Mouse (Mus musculus) intestine, embryonic 15.5 days (tissue): ENCODE results near the gene Apoa1. TPM values are rescaled to one million over a fixed set of nuclear protein-coding genes. Genes with fewer than 3 reads are reported as not detected.

Experiments
- ATAC-seq: fragments of 200-750 bp; cut with Nextera tagmentation; 2 replicates; pipeline ENCODE4 v1.8.0; 2017; ENCODE audit warnings: moderate TSS enrichment, moderate library complexity
- H3K27ac ChIP-seq: fragments of 300-500 bp; sonication (generic); 2 replicates; pipeline ENCODE4 v1.5.1; 2015; ENCODE audit warnings: mild to moderate bottlenecking, inconsistent platforms
- H3K27me3 ChIP-seq: fragments of 300-500 bp; sonication (generic); replicated peaks from 2 replicates; pipeline ENCODE4 v1.6.1; 2015; ENCODE audit warnings: inconsistent platforms
- H3K36me3 ChIP-seq: fragments of 300-500 bp; sonication (generic); 2 replicates; pipeline ENCODE4 v1.6.1; 2015; ENCODE audit warnings: inconsistent platforms
- H3K4me1 ChIP-seq: fragments of 300-500 bp; sonication (generic); replicated peaks from 2 replicates; pipeline ENCODE4 v1.6.1; 2015; ENCODE audit warnings: inconsistent platforms
- H3K4me2 ChIP-seq: fragments of 300-500 bp; sonication (generic); replicated peaks from 2 replicates; pipeline ENCODE4 v1.6.1; 2015; ENCODE audit warnings: mild to moderate bottlenecking, inconsistent platforms
- H3K4me3 ChIP-seq: fragments of 300-500 bp; sonication (generic); replicated peaks from 2 replicates; pipeline ENCODE4 v1.5.1; 2015; ENCODE audit warnings: inconsistent platforms
- H3K9ac ChIP-seq: fragments of 300-500 bp; sonication (generic); 2 replicates; pipeline ENCODE4 v1.6.1; 2015; ENCODE audit warnings: inconsistent platforms
- H3K9me3 ChIP-seq: fragments of 300-500 bp; sonication (generic); 2 replicates; pipeline ENCODE4 v1.6.1; 2016; ENCODE audit warnings: inconsistent platforms
- WGBS: fragments of 180-500 bp; shearing (Covaris S2); methylation state at CpG from one replicate; pipeline ENCODE4 v1.1.7; 2015; 5-methylcytosine and 5-hydroxymethylcytosine counted together
- polyA plus RNA-seq: library from polyadenylated mRNA; unstranded; fragments of >200 nt; fragmentation: Nextera tagmentation; extraction: Ambion mirVana; gene quantifications from 2 replicates; pipeline ENCODE4 v1.2.1, GENCODE M21; 2015

Apoa1 gene
- polyA plus RNA-seq, 1 experiment from 2014 or later, result 1,502 TPM

GRCm38 (mm10) chr9:46238850-46239249, 10.5 kb downstream of the Apoa1 start:
- no peak overlapping the region for H3K4me2 ChIP-seq
- no peak overlapping the region for H3K27ac ChIP-seq
- 85% methylated on average over 7 of the region's 7 CpGs for WGBS
- no peak for ATAC-seq
- peaks cover 16% of the 10 kb centered on the region; the same call in 1 of the 2 replicates for H3K4me1 ChIP-seq
- H3K9ac ChIP-seq, result no peak overlapping the region
- H3K27me3 ChIP-seq, result no peaks in the 10 kb centered on the region
- no peaks in the 10 kb centered on the region for H3K9me3 ChIP-seq
- no peak overlapping the region for H3K4me3 ChIP-seq
- H3K36me3 ChIP-seq, result no peaks in the 10 kb centered on the region

DNA sequence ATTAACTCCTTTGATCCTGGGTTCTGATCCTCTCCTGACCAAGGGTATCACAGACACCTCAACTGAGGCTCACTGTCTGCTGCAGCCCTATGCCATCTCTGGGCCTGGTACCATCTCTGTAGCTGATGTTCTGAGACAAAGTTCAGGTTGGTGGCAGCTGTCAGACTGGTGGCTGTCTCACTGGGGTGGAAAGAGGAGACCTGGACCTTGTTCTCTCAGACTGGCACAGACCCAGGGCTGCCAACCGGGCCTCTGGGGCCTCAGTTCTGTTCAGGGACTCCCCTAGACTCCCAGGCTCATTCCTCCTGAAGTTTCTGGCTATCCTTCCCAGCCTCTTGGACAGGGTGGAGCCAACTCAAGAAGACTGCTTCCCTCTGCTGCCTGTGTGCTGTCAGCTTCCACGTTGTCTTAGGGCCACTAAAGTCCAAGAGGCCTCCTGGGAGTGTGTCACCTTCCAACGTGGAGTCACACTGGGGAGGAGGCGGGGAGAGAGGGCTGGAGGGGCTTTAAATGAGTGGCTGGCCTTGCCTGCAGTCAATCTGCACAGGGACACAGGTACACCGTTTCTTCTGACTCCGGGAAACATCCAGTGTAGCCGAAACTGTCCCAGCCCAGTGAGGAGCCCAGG, 12.3 kb downstream of the Apoa1 start, which contains the start of gene Apoa4:
Gene Apoa4, plus strand, starts transcription at position 171 of the 628 bp plus-strand sequence.
- Histone ChIP-seq H3K9ac (0 out of 2 replicates have a peak within 1 kb of the TSS, but pooled peaks have one; percentile 26), H3K4me2 (peak within 1 kb of the TSS; percentile 9; the same call in 1 of the 2 replicates), H3K9me3 (no peaks in the 10 kb centered on the region), H3K27me3 (no peaks in the 10 kb centered on the region), H3K4me1 (peaks cover 12% of the 10 kb centered on the region; the same call in 1 of the 2 replicates), H3K27ac (peak within 1 kb of the TSS; percentile 67), H3K36me3 (no peaks in the 10 kb centered on the region), H3K4me3 (peak within 1 kb of the TSS; percentile 14)
- ATAC-seq, result peak; percentile 30
- 51% methylated on average over 7 of the region's 7 CpGs for WGBS

DNA sequence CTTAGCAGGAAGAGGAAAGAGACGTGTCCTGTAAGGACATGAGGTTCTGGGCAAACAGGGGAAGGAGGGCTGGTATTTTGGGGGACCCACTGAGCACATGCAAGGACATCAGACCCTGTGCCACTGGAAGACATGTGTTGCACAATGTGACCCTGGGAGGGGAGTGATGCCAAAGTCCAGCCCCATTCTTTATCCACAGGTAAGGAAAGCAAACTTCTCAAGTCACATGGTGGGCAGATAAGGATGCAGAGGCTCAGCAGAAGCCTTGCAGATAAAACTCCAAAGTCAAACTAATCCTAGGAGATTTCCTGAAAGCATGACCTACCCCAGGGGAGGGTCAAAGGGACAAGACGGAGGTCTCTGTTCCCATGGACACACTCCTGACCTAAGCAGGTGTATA, 13.4 kb downstream of the Apoa1 start:
- Histone ChIP-seq H3K27me3 (no peaks in the 10 kb centered on the region), H3K4me2 (peak overlapping the region; percentile 9; the same call in 1 of the 2 replicates), H3K4me3 (peak overlapping the region; percentile 14; the same call in 1 of the 2 replicates), H3K9me3 (no peaks in the 10 kb centered on the region), H3K36me3 (no peaks in the 10 kb centered on the region), H3K9ac (no peak overlapping the region), H3K4me1 (peaks cover 12% of the 10 kb centered on the region; the same call in 1 of the 2 replicates), H3K27ac (peak overlapping the region; percentile 67; the same call in 1 of the 2 replicates)
- ATAC-seq, result peak; percentile 80
- WGBS, result 54% methylated on average over 2 of the region's 2 CpGs

GRCm38 (mm10) chr9:46243122-46243521, 14.7 kb downstream of the Apoa1 start:
- Histone ChIP-seq H3K27ac (0 out of 2 replicates have a peak overlapping the region, but pooled peaks have one; percentile 13), H3K9ac (no peak overlapping the region), H3K9me3 (no peaks in the 10 kb centered on the region), H3K36me3 (no peaks in the 10 kb centered on the region), H3K4me1 (peaks cover 12% of the 10 kb centered on the region; the same call in 1 of the 2 replicates), H3K4me2 (no peak overlapping the region; the same call in 1 of the 2 replicates), H3K27me3 (no peaks in the 10 kb centered on the region), H3K4me3 (no peak overlapping the region)
- WGBS, result 55% methylated on average over 4 of the region's 4 CpGs
- no peak for ATAC-seq

GRCm38 (mm10) chr9:46243584-46243983, 15.2 kb downstream of the Apoa1 start:
- no peak overlapping the region for H3K4me3 ChIP-seq
- no peak for ATAC-seq
- peaks cover 12% of the 10 kb centered on the region; the same call in 1 of the 2 replicates for H3K4me1 ChIP-seq
- no peak overlapping the region for H3K9ac ChIP-seq
- 45% methylated on average over 8 of the region's 8 CpGs for WGBS
- H3K9me3 ChIP-seq, result no peaks in the 10 kb centered on the region
- H3K27me3 ChIP-seq, result no peaks in the 10 kb centered on the region
- no peak overlapping the region for H3K27ac ChIP-seq
- no peak overlapping the region; the same call in 1 of the 2 replicates for H3K4me2 ChIP-seq
- no peaks in the 10 kb centered on the region for H3K36me3 ChIP-seq

GRCm38 (mm10) chr9:46246752-46247324, 18.5 kb downstream of the Apoa1 start:
- 18% methylated on average over 11 of the region's 11 CpGs for WGBS
- Histone ChIP-seq H3K27ac (no peak overlapping the region), H3K4me3 (no peak overlapping the region), H3K9me3 (no peaks in the 10 kb centered on the region), H3K4me2 (no peak overlapping the region), H3K36me3 (no peaks in the 10 kb centered on the region), H3K9ac (no peak overlapping the region), H3K4me1 (no peaks in the 10 kb centered on the region), H3K27me3 (no peaks in the 10 kb centered on the region)
- ATAC-seq, result peak; percentile 50; the same call in 1 of the 2 replicates

GRCm38 (mm10) chr9:46256177-46256576, 27.8 kb downstream of the Apoa1 start:
- WGBS, result 85% methylated on average over 7 of the region's 7 CpGs
- no peak overlapping the region for H3K4me3 ChIP-seq
- H3K36me3 ChIP-seq, result no peaks in the 10 kb centered on the region
- H3K9me3 ChIP-seq, result no peaks in the 10 kb centered on the region
- H3K9ac ChIP-seq, result no peak overlapping the region
- no peak for ATAC-seq
- no peaks in the 10 kb centered on the region for H3K4me1 ChIP-seq
- no peaks in the 10 kb centered on the region for H3K27me3 ChIP-seq
- no peak overlapping the region for H3K4me2 ChIP-seq
- no peak overlapping the region for H3K27ac ChIP-seq

DNA sequence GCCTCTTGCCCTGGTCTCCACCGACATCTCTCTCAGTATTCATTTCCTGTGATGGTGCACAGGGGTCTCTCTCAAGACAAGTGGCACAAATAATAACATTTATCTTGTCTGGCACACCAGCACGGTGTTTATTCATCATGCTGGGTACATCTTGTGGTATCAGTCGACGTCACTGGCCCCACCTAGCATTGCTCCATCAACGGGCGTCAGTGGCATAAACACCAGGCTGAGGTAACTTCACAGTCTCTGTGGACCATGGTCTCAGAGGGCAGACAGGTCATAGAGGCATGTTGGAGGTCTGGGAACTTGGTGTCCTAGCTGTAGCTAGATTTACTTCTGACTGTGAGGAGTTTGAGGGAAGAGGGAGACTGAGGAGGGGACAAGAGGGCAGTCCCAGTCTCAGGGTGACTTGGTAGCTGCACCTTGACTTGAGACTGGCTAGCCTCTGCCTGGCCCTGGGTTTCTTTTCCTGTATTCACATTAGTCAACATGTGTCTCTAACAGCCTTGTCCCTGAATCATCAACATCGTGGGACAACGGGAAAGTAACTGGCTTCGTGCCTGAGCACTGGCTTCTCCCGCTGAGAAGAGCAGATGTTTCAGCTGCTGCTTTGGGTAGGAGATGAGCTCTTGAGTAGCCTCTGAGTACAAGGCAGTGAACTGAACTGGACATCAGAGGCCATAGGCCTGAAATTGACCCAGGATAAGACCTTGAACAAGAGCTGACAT, 28.4 kb downstream of the Apoa1 start:
- H3K27me3 ChIP-seq, result no peaks in the 10 kb centered on the region
- WGBS, result 79% methylated on average over 10 of the region's 10 CpGs
- no peak overlapping the region for H3K4me2 ChIP-seq
- H3K36me3 ChIP-seq, result no peaks in the 10 kb centered on the region
- no peak for ATAC-seq
- H3K4me3 ChIP-seq, result no peak overlapping the region
- no peaks in the 10 kb centered on the region for H3K9me3 ChIP-seq
- no peak overlapping the region for H3K27ac ChIP-seq
- H3K9ac ChIP-seq, result no peak overlapping the region
- no peaks in the 10 kb centered on the region for H3K4me1 ChIP-seq

DNA sequence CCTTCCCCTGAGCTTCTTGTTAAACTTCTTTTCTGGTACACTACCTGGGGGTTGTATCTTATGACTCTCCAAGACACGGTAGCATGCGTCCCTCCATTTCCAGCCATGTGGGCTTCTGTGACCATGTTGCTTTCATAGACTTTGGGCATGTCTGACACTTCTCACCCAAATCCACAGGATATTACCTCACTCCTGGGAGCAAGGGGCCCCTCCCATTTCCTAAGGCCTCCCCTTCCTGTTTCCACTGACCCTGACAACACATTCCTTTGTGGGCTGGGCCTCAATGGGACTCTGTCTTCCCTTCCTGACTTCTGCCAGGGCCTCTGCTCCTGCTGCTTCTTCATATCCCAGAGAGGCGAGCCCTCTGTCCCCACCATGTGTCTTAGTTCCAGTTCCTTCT, 29.2 kb downstream of the Apoa1 start:
- Histone ChIP-seq H3K9ac (no peak overlapping the region), H3K36me3 (no peaks in the 10 kb centered on the region), H3K4me1 (no peaks in the 10 kb centered on the region), H3K27ac (no peak overlapping the region), H3K9me3 (no peaks in the 10 kb centered on the region), H3K4me2 (no peak overlapping the region), H3K4me3 (no peak overlapping the region), H3K27me3 (no peaks in the 10 kb centered on the region)
- ATAC-seq, result 0 out of 2 replicates have a peak, but pooled peaks have one; percentile 28
- WGBS, result 84% methylated on average over 3 of the region's 3 CpGs

DNA sequence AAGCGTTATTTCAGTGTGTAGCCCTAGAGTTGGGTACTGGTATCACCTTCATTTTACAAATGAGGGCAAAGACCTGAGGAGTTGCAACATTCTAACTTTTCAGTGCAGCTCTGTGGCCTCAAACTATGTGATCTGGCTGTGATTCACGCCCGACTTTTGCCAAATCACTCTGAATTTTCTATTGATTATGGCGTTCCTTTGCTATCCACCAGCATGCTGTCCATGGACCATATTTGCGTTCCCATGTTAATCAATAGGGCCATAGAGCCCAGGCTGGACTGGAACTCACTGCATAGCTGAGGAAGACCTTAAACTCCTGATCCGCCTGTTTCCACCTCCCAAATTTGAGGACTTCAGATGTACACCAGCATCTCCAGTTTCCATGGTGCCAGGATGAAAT, 30.7 kb downstream of the Apoa1 start:
- WGBS, result 87% methylated on average over 6 of the region's 6 CpGs
- no peak for ATAC-seq
- no peak overlapping the region for H3K4me2 ChIP-seq

GRCm38 (mm10) chr9:46261131-46261530, 32.8 kb downstream of the Apoa1 start:
- H3K4me2 ChIP-seq, result no peak overlapping the region
- no peak overlapping the region for H3K27ac ChIP-seq
- no peaks in the 10 kb centered on the region for H3K36me3 ChIP-seq
- H3K9me3 ChIP-seq, result no peaks in the 10 kb centered on the region
- no peak overlapping the region for H3K9ac ChIP-seq
- no peak for ATAC-seq
- no peak overlapping the region for H3K4me3 ChIP-seq
- 83% methylated on average over 7 of the region's 7 CpGs for WGBS
- H3K4me1 ChIP-seq, result no peaks in the 10 kb centered on the region
- no peaks in the 10 kb centered on the region for H3K27me3 ChIP-seq

More for the DNA sequence above, 30.7 kb downstream of the Apoa1 start:
- no peaks in the 10 kb centered on the region for H3K9me3 ChIP-seq
- no peaks in the 10 kb centered on the region for H3K4me1 ChIP-seq
- H3K27me3 ChIP-seq, result no peaks in the 10 kb centered on the region
- no peaks in the 10 kb centered on the region for H3K36me3 ChIP-seq
- H3K27ac ChIP-seq, result no peak overlapping the region
- H3K9ac ChIP-seq, result no peak overlapping the region
- no peak overlapping the region for H3K4me3 ChIP-seq

- Histone ChIP-seq H3K27me3 (peaks cover 15% of the 10 kb centered on the region), H3K9me3 (no peaks in the 10 kb centered on the region), H3K27ac (no peak within 1 kb of the TSS), H3K9ac (no peak within 1 kb of the TSS), H3K4me3 (no peak within 1 kb of the TSS), H3K4me1 (no peaks in the 10 kb centered on the region), H3K36me3 (no peaks in the 10 kb centered on the region), H3K4me2 (no peak within 1 kb of the TSS)
- ATAC-seq, result no peak
- 40% methylated on average over 7 of the region's 7 CpGs for WGBS
These were observed 40.0 kb downstream of the Apoa1 start, which contains the start of gene Apoa5 for GRCm38 (mm10) chr9:46268343-46268873. TSS of gene Apoa5 (plus strand) at chr9:46268633.
